Mouse (Mus musculus) embryonic stem cell, embryonic (primary cell): ENCODE measurements at regions not wholly inside any gene's neighbourhood (a gene's known extent, or its start where the extent isn't known, plus 50 kb on each side); places are given as distances from the start of the nearest gene placed in this dataset.

Experiments
- CTCF ChIA-PET, 4 experiments: fragments of 300-600 bp in 2 of 4; fragments of 350-600 bp in 2 of 4; sonication (Branson Sonifier 250); formaldehyde crosslinking; loops; one replicate each; lab custom pipeline; 2022; ENCODE audit warnings: inconsistent platforms in 2 of 4; lab: Charles Lee
- POLR2A ChIA-PET, 4 experiments: fragments of 300-600 bp in 2 of 4; fragments of 350-600 bp in 2 of 4; sonication (Branson Sonifier 250); formaldehyde crosslinking; loops; one replicate each; lab custom pipeline; 2022; ENCODE audit warnings: antibody characterized with exemption in 4 of 4, inconsistent platforms in 1 of 4; lab: Charles Lee

DNA sequence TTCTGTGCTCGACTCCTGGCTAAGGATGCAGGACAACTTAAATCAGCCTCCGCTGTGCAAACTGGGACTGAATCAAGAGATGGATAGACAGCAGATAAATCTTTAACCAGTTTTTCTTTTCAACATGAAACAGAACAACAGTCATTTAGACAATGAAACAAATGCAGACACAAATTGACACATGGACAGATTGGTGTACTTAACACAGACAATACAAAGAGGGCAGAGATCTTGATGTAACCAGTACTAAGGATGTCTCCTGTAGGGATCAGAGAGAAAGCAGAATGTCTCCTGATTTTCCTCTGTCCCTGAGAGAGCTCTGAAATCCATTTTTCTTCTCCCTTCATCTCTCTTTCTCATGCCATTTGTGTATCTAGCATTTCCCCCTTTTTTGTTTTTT lies 1241.5 kb downstream of the Hace1 start:
- POLR2A ChIA-PET: interaction anchor here in 1 of 4 experiments (1.1 to 1.2 kb wide), 3 partner anchors 8 to 78 kb away, joined by 3 to 4 read pairs (median 3); no protein-coding TSS in a partner anchor
- CTCF ChIA-PET: no interaction called here

DNA sequence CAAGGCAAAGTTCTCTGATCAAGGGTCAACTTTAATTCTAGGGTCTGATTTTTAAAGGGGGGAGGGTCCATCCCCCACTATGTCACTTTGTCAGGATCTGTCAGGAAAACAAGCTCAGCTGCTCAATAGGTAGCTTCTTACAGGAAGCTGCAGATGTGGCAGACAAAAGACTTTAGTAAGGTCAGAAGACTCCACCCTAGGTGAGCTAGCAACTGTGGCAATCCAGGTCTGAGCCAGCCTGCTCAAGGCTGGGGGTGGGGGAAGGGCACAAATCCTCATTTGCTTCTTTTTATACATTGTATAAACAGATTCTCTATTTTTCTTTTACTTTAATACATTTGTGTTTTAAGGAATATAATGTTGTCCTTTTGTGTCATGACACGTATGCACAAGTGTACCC lies 1242.3 kb downstream of the Hace1 start:
- POLR2A ChIA-PET: interaction anchor here in 1 of 4 experiments (1.2 to 1.8 kb wide), 3 partner anchors 8 to 42 kb away, joined by 3 to 7 read pairs (median 6); no protein-coding TSS in a partner anchor
- CTCF ChIA-PET: no interaction called here

DNA sequence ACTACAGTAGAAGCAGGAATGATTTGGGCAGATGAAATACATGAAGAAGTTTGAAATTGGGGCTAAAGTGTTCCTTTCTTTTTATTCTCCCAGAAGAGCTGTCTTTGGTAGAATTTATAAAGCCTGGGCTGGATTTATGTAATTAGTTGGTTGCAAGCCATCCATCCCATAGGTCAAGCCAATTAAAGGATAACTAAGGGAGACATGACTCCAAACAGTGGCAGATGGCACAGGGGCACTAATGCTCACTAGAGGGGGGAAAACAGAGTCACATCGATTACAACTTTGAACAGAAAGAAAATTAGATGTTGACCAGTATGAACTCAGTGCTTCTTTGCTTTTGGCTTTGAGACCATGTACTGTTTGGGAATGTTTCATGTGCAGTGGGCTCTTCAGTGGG lies 1246.2 kb downstream of the Hace1 start:
- ChIA-PET POLR2A (no interaction called here), CTCF (no interaction called here)

DNA sequence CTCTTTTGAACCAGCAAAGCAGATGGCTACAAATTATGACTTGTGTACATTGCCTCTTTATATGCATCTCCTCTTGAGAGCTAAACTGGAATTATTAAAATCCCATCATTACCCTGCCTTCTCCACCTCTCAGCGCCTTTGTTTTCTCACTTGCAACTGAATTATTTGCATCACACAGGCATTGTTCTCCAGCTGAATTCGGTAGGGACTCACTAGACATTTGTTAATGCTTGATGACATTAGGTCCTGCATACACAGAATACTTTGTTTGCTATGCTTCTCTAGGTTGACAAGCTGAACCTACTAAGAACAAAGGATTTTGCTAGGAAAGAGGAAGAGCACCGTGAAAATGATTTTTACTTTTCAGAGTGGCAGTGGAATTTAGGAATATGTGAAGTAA lies 1248.4 kb downstream of the Hace1 start:
- ChIA-PET POLR2A (no interaction called here), CTCF (no interaction called here)

DNA sequence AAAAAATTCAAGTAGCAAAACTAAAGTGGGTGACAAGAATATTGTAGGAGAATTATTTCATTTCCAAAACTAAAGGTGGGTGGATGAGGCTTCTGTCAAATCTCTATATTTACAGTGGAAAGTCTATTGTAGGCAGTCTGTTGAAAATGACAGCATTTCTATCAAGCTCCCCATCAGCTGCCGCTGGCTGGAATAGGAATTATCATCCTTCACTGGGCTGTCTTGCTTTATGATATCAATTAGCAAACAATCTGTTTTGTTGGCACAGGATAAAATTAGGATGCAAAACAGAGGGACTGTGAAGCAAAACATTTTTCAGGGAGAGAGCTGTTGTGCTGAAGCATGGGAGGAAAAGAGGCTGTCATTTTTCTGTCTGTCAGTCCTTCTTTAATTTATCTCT lies 1249.0 kb downstream of the Hace1 start:
- POLR2A ChIA-PET: no interaction called here
- CTCF ChIA-PET: interaction anchor here (0.6 to 1.3 kb wide), 9 partner anchors 9 to 1316 kb away, joined by 4 to 17 read pairs (median 6); no protein-coding TSS in a partner anchor

DNA sequence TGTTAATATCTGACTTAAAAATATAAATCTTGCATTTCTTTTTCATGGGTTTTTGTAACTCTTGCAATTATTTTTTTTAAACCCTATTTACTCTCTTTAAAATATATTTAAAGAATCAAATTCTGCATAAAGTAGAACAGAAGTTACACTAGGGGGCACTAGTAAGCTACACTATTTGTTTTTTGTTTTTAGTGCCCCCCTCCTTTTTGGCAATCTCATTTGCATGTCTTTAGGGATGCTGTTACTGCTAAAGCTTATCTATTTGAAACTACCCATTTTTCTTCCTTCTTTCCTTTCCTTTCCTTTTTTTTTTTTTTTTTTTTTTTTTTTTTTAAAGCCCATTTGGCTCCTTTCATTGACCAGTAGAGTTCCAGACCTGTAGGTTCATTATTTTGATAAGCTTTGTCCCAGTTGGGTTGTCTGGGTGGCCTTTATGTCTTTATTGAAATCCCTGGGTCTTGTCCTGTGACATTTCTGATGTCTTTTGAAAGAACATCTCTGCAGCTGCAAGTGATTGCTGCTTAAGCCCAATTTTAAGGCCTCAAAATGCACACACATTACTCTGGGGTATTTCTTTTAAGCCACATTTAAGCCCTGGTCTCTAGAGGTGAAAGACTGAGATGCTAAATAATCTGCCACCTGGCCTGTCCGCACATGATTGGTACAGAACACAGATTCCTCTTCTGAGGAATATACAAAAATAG lies 1249.6 kb downstream of the Hace1 start:
- ChIA-PET CTCF (interaction anchor here (0.5 to 1.3 kb wide), 13 partner anchors 10 to 1317 kb away, joined by 3 to 17 read pairs (median 5); no protein-coding TSS in a partner anchor), POLR2A (interaction anchor here in 2 of 4 experiments (0.5 to 1.3 kb wide), 6 partner anchors 7 to 1457 kb away, joined by 3 to 6 read pairs (median 4); no protein-coding TSS in a partner anchor)

DNA sequence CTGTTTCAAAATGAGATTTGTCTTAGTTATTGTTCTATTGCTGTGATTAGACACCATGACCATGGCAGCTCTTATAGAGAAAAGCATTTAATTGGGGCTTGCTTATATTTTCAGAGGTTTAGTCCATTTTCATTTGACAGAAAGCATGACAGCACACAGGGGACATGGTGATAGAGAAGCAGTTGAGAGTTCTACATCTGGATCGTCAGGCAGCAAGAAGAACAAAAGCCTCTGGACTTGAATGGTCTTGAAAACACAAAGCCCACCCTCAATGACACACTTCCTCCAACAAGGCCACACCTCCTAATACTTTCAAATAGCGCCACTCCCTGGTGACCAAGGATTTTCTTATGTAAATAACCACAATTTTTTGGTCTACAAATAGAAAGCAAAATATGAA lies 1250.5 kb downstream of the Hace1 start:
- ChIA-PET POLR2A (interaction anchor here in 1 of 4 experiments (1.3 kb wide), 2 partner anchors 8 to 10 kb away, joined by 3 to 4 read pairs; no protein-coding TSS in a partner anchor), CTCF (no interaction called here)

DNA sequence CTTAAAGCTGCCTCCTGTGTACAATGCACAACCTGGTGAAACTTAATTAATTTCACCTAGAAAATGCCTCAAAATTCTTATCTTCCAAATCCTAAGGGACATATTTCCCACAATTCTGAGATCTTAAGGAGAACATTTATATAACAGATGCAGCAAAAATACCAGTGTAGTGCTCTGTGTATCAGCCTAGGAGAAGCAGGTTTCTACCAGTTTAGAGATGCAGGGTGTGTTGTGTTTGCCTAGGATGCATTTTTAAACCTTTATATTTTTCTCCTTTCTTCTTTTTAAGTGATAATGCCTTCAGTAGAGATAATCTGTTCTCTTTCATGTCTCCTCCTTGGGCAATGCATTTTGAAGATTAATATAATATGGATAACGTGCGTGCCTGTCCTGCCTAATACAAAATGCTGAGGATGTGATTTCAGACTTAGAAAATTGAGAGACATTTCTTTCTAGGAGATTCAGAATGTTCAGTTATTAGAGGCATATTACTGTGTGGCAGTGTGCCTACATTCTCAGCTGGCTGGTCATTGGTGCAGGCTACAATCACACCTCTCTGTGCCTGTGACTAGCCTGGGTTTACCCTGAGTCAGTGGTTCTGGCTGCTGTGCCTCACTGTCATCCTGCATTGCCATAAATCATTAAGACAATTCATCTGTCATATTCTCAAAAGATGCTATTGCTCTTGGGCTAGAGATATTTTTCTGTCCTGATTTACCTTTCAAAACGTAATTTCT lies 1268.1 kb downstream of the Hace1 start:
- ChIA-PET CTCF (no interaction called here), POLR2A (no interaction called here)
